Mouse (Mus musculus) testis, adult 2 months (tissue): Measurements from ENCODE around the gene Notch1. TPM values are rescaled to one million over a fixed set of nuclear protein-coding genes. Genes with fewer than 3 reads are reported as not detected.

Experiments used
- H3K27ac ChIP-seq: fragments of 200-500 bp; 2 replicates; pipeline ENCODE4 v1.5.1; 2012; ENCODE audit warnings: low read depth, low read length; ENCODE audit not compliant: control insufficient read depth, insufficient read depth
- H3K27me3 ChIP-seq: fragments of 200-500 bp; 2 replicates; pipeline ENCODE4 v1.6.1; 2012; ENCODE audit warnings: mild to moderate bottlenecking, low read length, moderate library complexity; ENCODE audit not compliant: control insufficient read depth, insufficient read depth
- H3K36me3 ChIP-seq: fragments of 200-500 bp; 2 replicates; pipeline ENCODE4 v1.6.1; 2012; ENCODE audit warnings: mild to moderate bottlenecking, low read length; ENCODE audit not compliant: control insufficient read depth, insufficient read depth
- H3K4me1 ChIP-seq: fragments of 200-500 bp; 2 replicates; pipeline ENCODE4 v1.6.1; 2012; ENCODE audit warnings: low read length; ENCODE audit not compliant: control insufficient read depth, insufficient read depth
- H3K4me3 ChIP-seq: fragments of 200-500 bp; 2 replicates; pipeline ENCODE4 v1.5.1; 2012; ENCODE audit warnings: low read depth, mild to moderate bottlenecking, low read length, moderate library complexity, mixed read lengths; ENCODE audit not compliant: control insufficient read depth
- CTCF ChIP-seq: fragments of 200-500 bp; IDR thresholded peaks from 2 replicates; pipeline ENCODE4 v1.5.1; 2012; ENCODE audit warnings: low read depth, mild to moderate bottlenecking, inconsistent platforms, low read length, moderate library complexity; ENCODE audit not compliant: control insufficient read depth, insufficient read depth, insufficient replicate concordance
- POLR2A ChIP-seq: fragments of 200-500 bp; IDR thresholded peaks from 2 replicates; pipeline ENCODE4 v1.6.1; 2012; ENCODE audit warnings: low read depth, mild to moderate bottlenecking, inconsistent platforms, low read length, moderate library complexity; ENCODE audit not compliant: control insufficient read depth
- polyA plus RNA-seq: library from polyadenylated mRNA; depleted of rRNA; stranded (reverse); fragments of >200 nt; gene quantifications from 2 replicates; pipeline ENCODE4 v1.2.3, GENCODE M21; 2012

Notch1 gene
- polyA plus RNA-seq, 1 experiment: 3.0 TPM

GRCm38 (mm10) chr2:26552066-26552465 is 35.6 kb upstream of the Notch1 start:
- Histone ChIP-seq H3K27me3 (no peaks in the 10 kb centered on the region), H3K4me1 (no peaks in the 10 kb centered on the region), H3K27ac (no peak overlapping the region), H3K36me3 (no peaks in the 10 kb centered on the region), H3K4me3 (no peak overlapping the region)
- TF ChIP-seq CTCF: no peak
- no peak for TF ChIP-seq POLR2A

GRCm38 (mm10) chr2:26551446-26551845 is 35.0 kb upstream of the Notch1 start:
- no peaks in the 10 kb centered on the region for H3K4me1 ChIP-seq
- no peak for TF ChIP-seq POLR2A
- no peak for TF ChIP-seq CTCF
- H3K27me3 ChIP-seq: no peaks in the 10 kb centered on the region
- H3K36me3 ChIP-seq: no peaks in the 10 kb centered on the region
- no peak overlapping the region for H3K4me3 ChIP-seq
- H3K27ac ChIP-seq: no peak overlapping the region

- no peaks in the 10 kb centered on the region for H3K36me3 ChIP-seq
- TF ChIP-seq CTCF: no peak
- no peak for TF ChIP-seq POLR2A
- H3K4me1 ChIP-seq: no peaks in the 10 kb centered on the region
- no peak overlapping the region for H3K27ac ChIP-seq
- no peak overlapping the region for H3K4me3 ChIP-seq
- H3K27me3 ChIP-seq: no peaks in the 10 kb centered on the region
These were observed 34.3 kb upstream of the Notch1 start for GRCm38 (mm10) chr2:26550777-26551176.

GRCm38 (mm10) chr2:26550205-26550604 is 33.7 kb upstream of the Notch1 start:
- H3K36me3 ChIP-seq: no peaks in the 10 kb centered on the region
- TF ChIP-seq CTCF (no peak), POLR2A (no peak)
- H3K27me3 ChIP-seq: no peaks in the 10 kb centered on the region
- H3K27ac ChIP-seq: no peak overlapping the region
- no peak overlapping the region for H3K4me3 ChIP-seq
- no peaks in the 10 kb centered on the region for H3K4me1 ChIP-seq

- Histone ChIP-seq H3K36me3 (no peaks in the 10 kb centered on the region), H3K27me3 (no peaks in the 10 kb centered on the region), H3K4me1 (no peaks in the 10 kb centered on the region), H3K27ac (no peak overlapping the region), H3K4me3 (no peak overlapping the region)
- TF ChIP-seq CTCF (no peak), POLR2A (no peak)
These were observed 33.3 kb upstream of the Notch1 start for GRCm38 (mm10) chr2:26549801-26550200.

GRCm38 (mm10) chr2:26547481-26547880 is 31.0 kb upstream of the Notch1 start:
- H3K36me3 ChIP-seq: no peaks in the 10 kb centered on the region
- TF ChIP-seq POLR2A (no peak), CTCF (no peak)
- no peak overlapping the region for H3K27ac ChIP-seq
- no peaks in the 10 kb centered on the region for H3K27me3 ChIP-seq
- no peak overlapping the region for H3K4me3 ChIP-seq
- H3K4me1 ChIP-seq: no peaks in the 10 kb centered on the region; the same call in 1 of the 2 replicates

- no peak for TF ChIP-seq CTCF
- H3K27ac ChIP-seq: no peak overlapping the region
- no peaks in the 10 kb centered on the region; the same call in 1 of the 2 replicates for H3K4me1 ChIP-seq
These were observed 27.8 kb upstream of the Notch1 start for GRCm38 (mm10) chr2:26544265-26544664.

GRCm38 (mm10) chr2:26543768-26544167 is 27.3 kb upstream of the Notch1 start:
- H3K4me3 ChIP-seq: no peak overlapping the region
- no peaks in the 10 kb centered on the region; the same call in 1 of the 2 replicates for H3K4me1 ChIP-seq

More at GRCm38 (mm10) chr2:26544265-26544664, 27.8 kb upstream of the Notch1 start:
- H3K4me3 ChIP-seq: no peak overlapping the region
- no peaks in the 10 kb centered on the region for H3K27me3 ChIP-seq
- H3K36me3 ChIP-seq: no peaks in the 10 kb centered on the region

More at GRCm38 (mm10) chr2:26543768-26544167, 27.3 kb upstream of the Notch1 start:
- no peak overlapping the region for H3K27ac ChIP-seq
- no peaks in the 10 kb centered on the region for H3K27me3 ChIP-seq
- no peaks in the 10 kb centered on the region for H3K36me3 ChIP-seq
- no peak for TF ChIP-seq POLR2A
- no peak for TF ChIP-seq CTCF
